Mouse (Mus musculus) limb, embryonic 14.5 days (tissue): ENCODE data around the gene Gtpbp3. TPM values are rescaled to one million over a fixed set of nuclear protein-coding genes. Genes with fewer than 3 reads are reported as not detected.

Source experiments
- ATAC-seq: fragments of 200-750 bp; cut with Nextera tagmentation; 2 replicates; pipeline ENCODE4 v1.8.0; 2017; ENCODE audit warnings: low read depth, moderate number of reproducible peaks, moderate TSS enrichment; ENCODE audit not compliant: low FRiP score
- DNase-seq: peaks from one replicate; pipeline ENCODE4 v3.0.0-alpha.2; 2015; ENCODE audit warnings: low spot score
- H3K27ac ChIP-seq: fragments of 300-500 bp; sonication (generic); replicated peaks from 2 replicates; pipeline ENCODE4 v1.5.1; 2014; ENCODE audit warnings: low read depth, mild to moderate bottlenecking, low read length, moderate library complexity, mixed read lengths
- H3K27me3 ChIP-seq: fragments of 300-500 bp; sonication (generic); 2 replicates; pipeline ENCODE4 v1.6.1; 2014; ENCODE audit warnings: low read length, mixed read lengths; ENCODE audit not compliant: control insufficient read depth, insufficient read depth
- H3K36me3 ChIP-seq: fragments of 300-500 bp; sonication (generic); 2 replicates; pipeline ENCODE4 v1.6.1; 2014; ENCODE audit warnings: mild to moderate bottlenecking, low read length, moderate library complexity, mixed read lengths; ENCODE audit not compliant: control insufficient read depth, insufficient read depth
- H3K4me1 ChIP-seq: fragments of 300-500 bp; sonication (generic); 2 replicates; pipeline ENCODE4 v1.6.1; 2014; ENCODE audit warnings: antibody characterized with exemption, low read length, mixed read lengths; ENCODE audit not compliant: control insufficient read depth, insufficient read depth
- H3K4me2 ChIP-seq: fragments of 300-500 bp; sonication (generic); replicated peaks from 2 replicates; pipeline ENCODE4 v1.6.1; 2014; ENCODE audit warnings: low read depth, mild to moderate bottlenecking, low read length, moderate library complexity; ENCODE audit not compliant: severe bottlenecking
- H3K4me3 ChIP-seq: fragments of 300-500 bp; sonication (generic); replicated peaks from 2 replicates; pipeline ENCODE4 v1.5.1; 2014; ENCODE audit warnings: low read length
- H3K9ac ChIP-seq: fragments of 300-500 bp; sonication (generic); 2 replicates; pipeline ENCODE4 v1.6.1; 2014; ENCODE audit warnings: mild to moderate bottlenecking, low read depth, low read length, moderate library complexity; ENCODE audit not compliant: severe bottlenecking
- H3K9me3 ChIP-seq: fragments of 300-500 bp; sonication (generic); 2 replicates; pipeline ENCODE4 v1.6.1; 2016; ENCODE audit warnings: low read length; ENCODE audit not compliant: control insufficient read depth
- POLR2A ChIP-seq: fragments of 200-500 bp; IDR thresholded peaks from 2 replicates; pipeline ENCODE4 v1.8.0; 2012; ENCODE audit warnings: inconsistent platforms, mild to moderate bottlenecking, moderate library complexity, borderline replicate concordance; ENCODE audit not compliant: insufficient read depth, insufficient read length; ENCODE audit errors: extremely low read depth
- WGBS: fragments of 180-500 bp; shearing (Covaris S2); extraction: QIAGEN DNeasy Blood & Tissue Kit; methylation state at CpG from one replicate; pipeline ENCODE4 v1.1.7; 2014; 5-methylcytosine and 5-hydroxymethylcytosine counted together
- polyA plus RNA-seq, 2 experiments: library from polyadenylated mRNA; depleted of rRNA in 1 of 2; stranded (reverse) in 1 of 2; unstranded in 1 of 2; fragments of >200 nt; fragmentation: Nextera tagmentation in 1 of 2; extraction: Ambion mirVana in 1 of 2; gene quantifications; 2 replicates each; pipeline versions ENCODE4 v1.2.1 to v1.2.3; 2012 to 2014

Gtpbp3 gene
- polyA plus RNA-seq, 2 experiments, result 5.9 to 41.6 TPM

DNA sequence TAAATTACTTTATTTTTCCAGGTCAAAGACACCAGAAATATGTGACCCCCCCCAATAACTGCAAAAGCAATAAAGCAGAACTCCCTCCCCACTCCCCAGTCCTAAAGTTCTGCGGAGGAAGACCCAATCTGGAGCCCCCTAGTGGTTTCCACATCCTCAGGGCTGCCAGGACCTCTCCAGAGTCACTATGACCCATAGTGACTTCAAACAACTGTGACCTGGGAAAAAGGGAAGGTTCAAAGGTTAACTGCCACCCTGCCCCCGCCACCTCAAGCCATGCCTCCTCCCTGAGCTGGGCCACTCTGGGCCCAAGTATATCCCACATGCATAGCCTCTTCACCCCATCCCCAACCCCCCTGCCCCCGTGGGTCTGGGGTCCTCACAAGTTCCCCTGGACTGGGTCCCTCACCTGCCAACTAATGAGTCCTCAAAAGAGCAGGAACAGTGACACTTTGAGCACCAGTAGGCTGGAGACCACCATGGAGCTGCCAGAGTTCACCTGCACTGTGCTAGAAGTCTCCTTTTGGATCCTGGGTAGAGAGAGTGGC is 46.4 kb downstream of the Gtpbp3 start:
- no peak overlapping the region for H3K4me3 ChIP-seq
- H3K9me3 ChIP-seq, result no peaks in the 10 kb centered on the region
- no peaks in the 10 kb centered on the region for H3K27me3 ChIP-seq
- H3K27ac ChIP-seq, result no peak overlapping the region
- H3K36me3 ChIP-seq, result no peaks in the 10 kb centered on the region
- ATAC-seq (no peak), DNase-seq (no peak)
- WGBS, result 21% methylated on average over 3 of the region's 3 CpGs
- TF ChIP-seq POLR2A, result no peak
- peaks cover 10% of the 10 kb centered on the region; the same call in 1 of the 2 replicates for H3K4me1 ChIP-seq
- H3K4me2 ChIP-seq, result no peak overlapping the region
- no peak overlapping the region for H3K9ac ChIP-seq

DNA sequence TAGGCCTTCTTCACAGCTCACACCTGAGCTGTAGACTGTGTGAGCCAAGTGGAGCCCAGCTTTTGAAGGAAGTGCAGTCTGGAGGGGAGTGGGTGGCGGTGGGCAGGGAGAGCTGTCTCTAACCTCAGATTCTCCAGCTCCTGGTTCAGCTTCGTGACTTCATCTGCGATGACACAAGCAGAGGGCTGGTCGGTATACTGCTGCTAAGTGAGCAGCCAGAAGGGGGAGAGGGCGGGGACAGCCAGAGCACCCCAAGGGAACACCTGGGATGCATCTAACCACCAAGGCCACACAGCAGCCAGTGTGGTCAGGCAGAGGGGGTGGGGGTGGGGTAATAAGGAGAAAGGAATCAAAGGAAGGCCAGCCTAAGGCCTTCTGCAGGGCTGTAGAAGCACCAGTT is 47.8 kb downstream of the Gtpbp3 start:
- no peak overlapping the region for H3K9ac ChIP-seq
- ATAC-seq (no peak; the same call in 1 of the 2 replicates), DNase-seq (no peak)
- H3K9me3 ChIP-seq, result no peaks in the 10 kb centered on the region
- no peak for TF ChIP-seq POLR2A
- no peak overlapping the region for H3K4me2 ChIP-seq
- peaks cover 10% of the 10 kb centered on the region; the same call in 1 of the 2 replicates for H3K4me1 ChIP-seq
- H3K4me3 ChIP-seq, result no peak overlapping the region
- WGBS, result 57% methylated on average over 5 of the region's 5 CpGs
- H3K27me3 ChIP-seq, result no peaks in the 10 kb centered on the region; the same call in 1 of the 2 replicates
- no peaks in the 10 kb centered on the region for H3K36me3 ChIP-seq
- H3K27ac ChIP-seq, result no peak overlapping the region

DNA sequence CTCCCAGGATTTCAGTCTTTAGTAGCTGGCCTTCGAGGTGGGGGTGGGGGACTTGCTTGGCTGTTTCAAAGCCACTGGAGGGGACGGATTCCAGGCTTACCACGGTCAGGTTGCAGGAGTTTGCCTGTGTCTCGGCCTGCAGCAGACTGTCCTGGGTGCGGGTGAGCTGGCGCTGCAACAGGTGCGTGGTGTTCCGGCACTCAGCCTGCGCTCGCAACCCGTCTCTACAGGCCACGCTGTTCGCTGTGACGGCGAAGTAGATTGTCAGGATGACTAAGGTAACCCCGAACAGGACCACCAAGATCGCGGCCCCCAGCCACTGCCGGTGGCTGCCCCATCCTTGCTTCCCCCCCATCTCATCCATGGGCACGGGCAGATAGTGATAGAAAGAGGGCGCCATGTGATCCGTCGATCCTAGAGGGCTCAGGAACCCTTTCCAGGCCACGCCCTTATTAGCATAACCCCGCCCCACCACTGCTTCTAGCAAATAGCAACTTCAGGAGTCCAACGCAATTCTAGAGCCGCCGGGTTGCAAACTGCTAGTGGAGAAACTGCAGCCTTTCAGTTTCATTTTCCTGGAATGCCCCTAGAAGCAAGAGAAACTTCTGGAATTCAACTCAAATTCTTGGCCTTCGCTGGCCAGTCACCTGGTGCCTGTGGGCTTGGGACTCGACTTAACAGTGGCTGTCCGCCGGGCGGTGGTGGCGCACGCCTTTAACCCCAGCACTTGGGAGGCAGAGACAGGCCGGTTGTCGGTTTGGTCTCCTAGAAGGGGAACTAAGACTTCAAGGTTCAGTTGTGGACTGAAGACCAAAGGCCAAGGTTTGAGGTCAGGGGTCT is 49.3 kb downstream of the Gtpbp3 start, which contains the start of gene Bst2:
Gene Bst2, minus strand, starts transcription at position 429 of the 840 bp plus-strand sequence.
- Histone ChIP-seq H3K9me3 (no peaks in the 10 kb centered on the region), H3K27me3 (no peaks in the 10 kb centered on the region; the same call in 1 of the 2 replicates), H3K9ac (peak within 1 kb of the TSS; percentile 38), H3K36me3 (no peaks in the 10 kb centered on the region), H3K4me3 (peak within 1 kb of the TSS; percentile 31), H3K4me2 (peak within 1 kb of the TSS; percentile 65), H3K27ac (no peak within 1 kb of the TSS), H3K4me1 (peaks cover 10% of the 10 kb centered on the region; the same call in 1 of the 2 replicates)
- 2% methylated on average over 37 of the region's 37 CpGs for WGBS
- ATAC-seq, result peak; percentile 85
- DNase-seq, result peak; percentile 94
- TF ChIP-seq POLR2A, result no peak

DNA sequence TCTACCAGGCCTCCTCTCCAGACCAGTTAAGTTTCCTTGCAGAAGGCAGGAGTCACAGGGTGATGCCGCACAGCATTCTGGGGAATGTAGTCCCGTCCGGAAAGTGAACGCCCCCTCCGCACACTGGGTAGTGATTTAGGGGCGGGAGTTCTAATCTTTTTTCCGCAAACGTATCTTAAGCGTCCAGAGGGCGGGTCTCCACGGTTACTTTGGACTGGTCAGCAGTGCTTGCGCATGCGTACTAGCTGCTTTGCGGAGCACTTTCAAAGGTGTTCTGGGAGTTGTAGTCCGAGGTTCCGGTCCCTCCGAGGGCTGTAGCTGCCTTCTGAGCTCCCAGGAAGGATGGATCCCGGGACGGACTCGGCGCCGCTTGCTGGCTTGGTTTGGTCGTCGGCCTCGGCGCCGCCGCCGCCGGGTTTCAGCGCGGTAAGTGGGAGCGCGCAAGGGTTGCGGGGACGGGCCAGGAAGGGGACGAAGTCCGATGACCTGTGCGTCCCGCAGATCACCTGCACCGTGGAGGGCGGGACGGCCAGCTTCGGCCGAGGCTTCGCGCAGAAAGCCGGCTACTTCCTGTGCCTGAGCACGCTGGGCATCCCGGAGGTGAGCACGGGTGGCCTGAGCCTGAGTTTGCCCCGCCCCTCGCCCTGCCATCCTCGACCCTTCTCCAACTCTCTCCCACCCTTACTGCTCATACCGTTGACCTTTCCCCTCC is 54.9 kb downstream of the Gtpbp3 start, which contains the start of gene Mvb12a:
Gene Mvb12a, plus strand, starts transcription at position 291 of the 712 bp plus-strand sequence.
- Histone ChIP-seq H3K27ac (no peak within 1 kb of the TSS), H3K36me3 (peaks cover 23% of the 10 kb centered on the region), H3K4me2 (peak within 1 kb of the TSS; percentile 83), H3K4me1 (peaks cover 11% of the 10 kb centered on the region; the same call in 1 of the 2 replicates), H3K4me3 (peak within 1 kb of the TSS; percentile 82), H3K9ac (peak within 1 kb of the TSS; percentile 74), H3K27me3 (no peaks in the 10 kb centered on the region; the same call in 1 of the 2 replicates), H3K9me3 (no peaks in the 10 kb centered on the region)
- WGBS, result under 1% methylated on average over 49 of the region's 55 CpGs
- peak; percentile 100 for DNase-seq
- peak; percentile 98 for ATAC-seq
- TF ChIP-seq POLR2A, result 0 out of 2 replicates have a peak, but pooled peaks have one; percentile 37

- Histone ChIP-seq H3K4me2 (peak overlapping the region; percentile 83), H3K9me3 (no peaks in the 10 kb centered on the region), H3K36me3 (peaks cover 32% of the 10 kb centered on the region), H3K27ac (no peak overlapping the region), H3K27me3 (no peaks in the 10 kb centered on the region; the same call in 1 of the 2 replicates), H3K4me1 (peaks cover 8% of the 10 kb centered on the region; the same call in 1 of the 2 replicates), H3K9ac (peak overlapping the region; percentile 74; the same call in 1 of the 2 replicates), H3K4me3 (peak overlapping the region; percentile 82)
- DNase-seq (no peak), ATAC-seq (no peak)
- WGBS, result 83% methylated on average over 9 of the region's 9 CpGs
- TF ChIP-seq POLR2A, result no peak
Measured at GRCm38 (mm10) chr8:71543755-71544154, 55.9 kb downstream of the Gtpbp3 start.
